Mouse (Mus musculus) gonadal fat pad, adult 2 months (tissue): ENCODE data around the gene Mybpc2. TPM values are rescaled to one million over a fixed set of nuclear protein-coding genes. Genes with fewer than 3 reads are reported as not detected.
A peak's percentile ranks its signal among the peaks of the same experiment; 100 is the strongest.

Experiments
- DNase-seq: peaks from one replicate; pipeline ENCODE4 v3.0.0-alpha.2; 2012; ENCODE audit warnings: low read depth
- polyA plus RNA-seq: library from polyadenylated mRNA; depleted of rRNA; stranded (reverse); fragments of >200 nt; gene quantifications from 2 replicates; pipeline ENCODE4 v1.2.3, GENCODE M21; 2012

The Mybpc2 gene
- polyA plus RNA-seq, 1 experiment: 1.4 TPM

DNA sequence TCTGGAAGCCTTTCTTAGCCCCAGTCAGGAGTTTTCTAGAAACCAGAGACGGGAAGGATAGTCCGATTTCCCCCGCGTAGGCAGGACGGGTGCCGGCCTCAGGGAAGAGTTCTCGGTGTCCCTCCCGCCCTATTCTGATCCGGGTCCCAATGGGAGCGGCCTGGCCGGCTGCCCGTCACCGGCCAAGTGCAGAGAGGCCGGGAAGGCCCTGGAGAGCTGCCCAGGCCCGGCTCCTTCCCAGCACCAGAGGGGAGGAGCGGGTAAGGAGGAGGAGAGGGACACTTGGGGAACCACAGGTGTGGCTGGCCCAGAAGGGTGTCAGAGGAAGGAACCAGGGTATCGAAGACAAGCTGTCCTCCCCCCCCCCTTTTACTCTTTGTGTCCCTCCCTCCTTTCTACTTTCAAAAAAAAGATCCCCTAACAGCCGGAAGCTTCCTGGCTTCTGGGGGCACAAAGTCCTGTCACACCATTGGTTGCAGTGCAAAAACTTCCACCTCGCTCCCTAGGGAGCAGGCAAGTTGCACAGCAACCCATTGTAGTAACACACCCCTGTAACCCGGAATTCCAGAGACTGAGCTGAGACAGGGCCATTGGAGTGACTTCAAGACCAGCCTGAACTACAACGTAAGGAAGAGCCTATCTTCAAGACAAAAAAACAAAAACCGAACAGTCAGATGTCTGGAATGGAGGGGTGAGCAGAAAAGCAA is 823 bp upstream of the Mybpc2 start:
- DNase-seq: no peak

DNA sequence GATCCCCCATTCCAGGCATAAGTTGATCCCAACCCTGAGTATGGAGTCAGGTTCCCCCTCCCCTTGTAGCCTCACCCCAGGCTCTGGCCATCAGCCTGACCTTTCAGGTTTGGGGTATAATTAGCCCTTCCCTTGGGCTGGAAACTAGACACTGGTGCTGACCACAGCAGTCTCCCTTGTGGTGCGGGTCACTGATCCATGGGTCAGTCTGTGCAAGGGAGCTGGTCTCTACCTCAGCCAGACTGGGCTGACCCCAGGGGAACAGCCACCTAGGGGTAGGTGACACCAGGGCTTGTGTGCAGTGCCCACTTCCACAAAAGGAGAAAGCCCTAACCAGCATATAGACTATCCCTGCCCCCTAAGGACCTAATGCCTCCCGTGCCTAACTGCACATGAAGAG is 1.4 kb downstream of the Mybpc2 start:
- DNase-seq: no peak

DNA sequence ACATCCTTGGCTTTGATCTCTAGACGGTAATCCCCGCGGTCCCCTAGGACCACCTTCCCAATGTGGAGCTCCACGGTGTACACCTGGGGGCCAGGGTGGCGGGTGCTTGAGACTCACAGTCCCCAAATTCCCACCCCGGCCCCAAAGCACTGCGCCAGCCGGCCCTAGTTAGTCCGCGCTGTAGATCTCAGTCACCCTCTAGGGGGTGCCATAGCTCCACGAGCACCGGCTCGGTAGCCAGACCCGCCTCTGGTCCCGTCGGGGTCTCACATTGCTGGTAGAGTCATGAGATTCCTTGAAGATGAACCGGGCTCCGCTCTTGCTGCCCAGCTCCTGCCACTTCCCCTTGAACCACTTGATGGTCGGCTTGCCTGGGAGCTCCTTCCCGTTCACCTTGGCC is 2.7 kb downstream of the Mybpc2 start:
- DNase-seq: no peak

DNA sequence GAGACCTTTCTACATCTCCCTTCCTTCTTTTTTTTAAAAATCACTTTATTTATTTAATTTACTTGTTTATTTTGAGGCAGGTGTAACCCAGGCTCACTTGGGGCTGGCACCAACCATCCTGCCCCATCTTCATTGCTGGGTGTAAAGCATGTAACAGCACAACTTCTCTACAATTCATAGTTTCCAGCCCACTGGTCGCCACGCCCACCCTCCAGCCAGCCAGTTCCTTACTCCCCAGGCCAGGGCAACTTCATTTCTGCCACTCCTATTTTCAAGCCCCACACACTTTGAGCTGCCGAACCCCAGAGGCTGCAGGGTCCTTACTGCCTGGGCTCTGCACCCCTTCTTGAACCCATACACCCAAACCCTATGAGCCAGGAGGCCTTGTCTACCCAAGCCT is 3.5 kb downstream of the Mybpc2 start:
- DNase-seq: no peak

DNA sequence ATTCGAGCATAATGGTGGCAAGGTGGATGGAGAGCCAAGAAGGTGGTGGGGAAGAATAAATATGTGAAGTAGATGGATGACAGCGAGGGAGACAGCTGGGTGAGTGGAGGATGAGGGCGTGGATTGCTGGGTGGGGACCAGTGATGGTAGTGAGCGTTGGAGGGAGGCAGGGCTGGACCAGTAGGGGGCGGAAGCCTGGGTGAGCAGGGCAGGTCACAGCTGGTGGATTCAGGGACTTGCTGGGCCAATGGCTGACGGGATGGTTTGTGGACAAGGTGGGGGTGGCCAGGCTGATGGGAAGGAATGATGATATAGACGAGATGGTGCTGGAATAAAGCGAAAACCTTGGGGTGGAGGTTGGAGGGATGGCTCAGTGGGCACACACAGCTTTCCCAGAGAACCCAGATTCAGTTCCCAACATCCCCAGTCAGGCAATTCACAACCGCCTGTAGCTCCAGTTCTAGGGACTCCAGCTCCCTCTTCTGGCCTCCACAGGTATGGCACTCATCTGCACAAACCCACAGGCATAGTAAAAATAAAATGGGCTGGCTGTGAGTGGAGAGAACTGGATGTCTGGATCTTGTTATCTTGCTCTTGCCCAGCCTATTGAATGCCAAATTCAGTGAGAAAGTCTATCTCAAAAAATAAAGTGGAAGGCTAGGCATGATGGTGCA is 5.1 kb downstream of the Mybpc2 start:
- no peak for DNase-seq

DNA sequence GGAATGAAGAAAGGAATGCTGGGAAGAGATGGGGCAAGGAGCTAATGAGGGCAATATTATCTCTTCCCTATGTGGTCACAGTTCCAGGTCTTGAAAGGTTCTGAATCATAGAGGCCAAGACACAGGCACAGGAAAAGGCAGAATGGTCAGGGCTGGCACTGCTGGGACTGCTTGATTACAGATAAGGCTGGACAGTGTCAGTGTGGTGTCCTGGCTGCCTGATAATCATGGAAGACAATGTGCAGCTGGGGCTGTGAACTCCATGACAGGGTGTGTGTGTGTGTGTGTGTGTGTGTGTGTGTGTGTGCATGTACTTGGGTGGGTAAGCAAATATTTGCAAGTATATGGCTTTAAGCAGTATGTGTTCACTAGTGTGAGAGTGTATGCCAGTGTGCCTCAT is 17.0 kb downstream of the Mybpc2 start:
- no peak for DNase-seq

DNA sequence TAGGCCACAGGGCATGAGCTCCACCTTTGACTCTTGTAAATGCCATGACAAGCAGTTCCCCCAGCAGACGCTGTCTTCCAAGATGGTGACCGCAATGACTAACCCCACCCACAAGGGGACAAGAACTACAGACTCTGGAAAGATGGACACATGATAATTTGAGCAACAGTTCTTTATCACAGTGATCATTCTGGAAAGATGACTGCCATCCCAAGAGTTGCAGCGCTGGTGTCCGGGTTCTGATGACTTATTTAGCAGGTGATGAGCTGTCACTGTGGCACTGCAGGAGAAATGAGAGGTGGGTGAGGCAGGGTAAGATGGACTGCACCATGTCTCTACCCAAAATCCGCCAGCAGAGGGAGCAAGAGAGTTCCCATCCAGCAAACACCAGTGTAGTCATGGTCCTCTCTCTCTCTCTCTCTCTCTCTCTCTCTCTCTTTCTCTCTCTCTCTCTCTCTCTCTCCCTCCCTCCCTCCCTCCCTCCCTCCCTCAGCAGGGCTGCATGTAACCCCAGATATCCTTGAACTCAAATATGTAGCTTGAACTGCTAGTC is 22.8 kb downstream of the Mybpc2 start:
- DNase-seq: no peak

DNA sequence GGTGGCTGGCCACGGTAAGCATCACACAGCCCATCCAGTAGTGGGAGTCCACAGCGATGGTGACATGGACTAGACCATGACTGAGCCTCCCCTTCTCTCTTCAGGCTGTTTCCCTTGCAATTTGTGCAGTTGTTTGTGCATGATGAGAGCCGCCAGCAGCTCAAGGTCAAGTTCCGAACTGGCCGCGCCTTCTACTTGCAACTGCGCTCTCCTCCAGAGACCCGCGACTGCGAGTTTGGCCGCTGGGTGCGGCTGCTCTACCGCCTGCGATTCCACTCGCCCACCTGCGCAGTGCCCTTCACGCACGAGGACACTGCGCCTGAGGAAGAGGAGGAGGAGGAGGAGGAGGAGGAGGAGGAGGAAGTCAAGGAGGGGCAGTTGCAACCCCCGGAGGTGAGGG is 24.4 kb downstream of the Mybpc2 start:
- no peak for DNase-seq

DNA sequence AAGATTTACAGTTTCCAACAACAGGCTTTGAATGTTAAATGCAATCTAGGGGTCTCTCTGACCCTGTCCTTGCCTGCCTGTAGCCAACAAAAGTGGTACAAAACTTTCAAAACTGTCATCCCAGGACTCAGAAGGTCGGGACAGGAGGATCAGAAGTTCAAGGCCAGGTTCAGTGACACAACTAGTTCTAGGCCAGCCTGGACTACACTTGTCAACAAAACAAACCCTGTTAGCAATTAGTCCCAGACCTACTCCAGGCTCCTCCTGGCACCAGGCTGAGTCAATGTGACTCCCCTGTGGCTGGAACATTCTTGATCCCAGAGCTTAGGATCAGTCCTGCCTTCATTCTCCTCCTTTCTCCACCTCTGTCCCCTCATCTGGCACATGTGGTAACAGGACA is 25.5 kb downstream of the Mybpc2 start:
- DNase-seq: no peak

DNA sequence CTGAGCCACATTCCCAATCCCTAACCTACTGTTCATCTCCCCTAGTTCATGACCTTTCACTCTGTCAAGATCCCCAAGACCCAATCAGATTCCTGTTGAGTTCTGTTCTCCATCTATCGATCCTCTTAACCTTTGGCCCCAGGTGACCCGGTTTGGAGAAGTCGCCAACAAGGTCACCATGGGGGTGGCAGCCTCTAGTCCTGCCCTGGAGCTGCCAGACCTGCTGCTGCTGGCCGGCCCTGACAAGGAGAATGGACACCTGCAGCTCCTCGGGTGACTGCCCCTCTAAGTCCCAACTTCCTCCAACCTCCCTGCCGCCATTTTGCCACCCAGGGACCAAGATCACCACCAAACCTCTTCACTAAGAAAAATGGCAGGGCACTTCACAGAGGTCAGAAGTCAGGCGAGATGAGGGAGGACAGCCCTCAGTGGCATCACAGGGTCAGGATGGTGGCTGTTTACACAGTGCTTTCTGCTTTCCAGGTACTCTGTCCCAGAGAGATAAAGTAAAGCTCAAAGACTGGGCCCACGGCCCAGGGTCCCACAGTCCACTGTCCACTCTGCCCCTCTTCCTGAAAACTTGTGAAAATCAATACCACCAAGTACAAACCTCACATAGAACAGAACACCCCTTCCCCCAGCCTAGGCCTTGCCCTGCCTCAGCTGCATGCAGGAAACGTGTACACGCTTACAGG is 26.9 kb downstream of the Mybpc2 start:
- no peak for DNase-seq

DNA sequence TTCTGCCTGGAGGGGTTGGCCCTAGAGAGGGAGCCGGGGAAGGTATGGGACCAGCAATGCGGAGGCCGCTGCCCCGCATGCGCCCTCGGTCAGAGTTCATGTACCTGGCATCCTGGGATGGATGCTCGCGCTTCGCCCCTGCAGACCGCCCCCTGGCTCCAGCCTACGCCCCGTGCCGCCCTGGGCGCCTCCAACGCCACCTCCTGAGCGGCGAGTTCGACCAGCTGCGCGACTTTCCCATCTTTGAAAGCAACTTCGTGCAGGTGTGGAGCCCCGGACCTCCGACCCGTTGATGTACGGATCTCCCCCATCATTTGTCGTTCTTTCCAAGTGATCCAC is 27.7 kb downstream of the Mybpc2 start:
- DNase-seq: no peak

DNA sequence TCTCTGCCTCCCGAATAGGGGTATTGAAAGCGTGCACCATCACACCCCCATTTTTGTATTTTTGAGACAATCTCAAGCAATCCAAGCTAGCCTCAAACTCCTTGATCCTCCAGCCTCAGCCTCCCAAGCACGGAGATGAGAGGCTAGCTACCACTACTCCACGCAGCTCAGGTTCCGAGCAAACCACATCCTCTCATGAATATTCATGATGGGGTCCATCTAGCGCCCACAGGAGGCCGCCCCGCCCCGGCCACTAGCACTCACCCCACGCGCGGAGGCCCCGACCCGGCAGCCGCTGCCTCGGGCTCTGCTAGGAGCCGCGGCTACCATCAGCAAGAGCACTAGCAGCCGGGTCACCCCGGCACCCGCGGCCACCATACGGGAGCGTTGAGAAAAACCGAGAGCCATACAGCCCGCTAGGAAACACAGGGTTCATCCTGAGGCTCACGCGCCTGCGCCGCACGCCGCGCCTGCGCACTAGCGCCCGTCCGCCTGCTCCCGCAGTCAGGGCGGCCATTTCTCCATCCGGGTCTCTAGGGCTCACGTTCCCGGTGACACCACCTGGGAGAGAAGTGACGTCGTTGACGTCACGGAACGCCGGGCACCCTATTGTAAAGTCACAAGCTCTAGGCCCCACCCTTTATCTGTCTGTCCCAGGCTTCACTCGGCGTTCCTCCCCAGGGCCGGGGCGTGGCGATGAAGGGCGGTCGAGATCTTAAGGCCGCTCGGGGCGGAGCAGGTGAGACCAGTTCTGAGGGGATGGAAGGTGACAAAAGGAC is 28.3 kb downstream of the Mybpc2 start, which contains the start of the genes Emc10 and Fam71e1:
Gene Emc10, minus strand, starts transcription at position 538 of the 779 bp plus-strand sequence.
Gene Fam71e1, plus strand, starts transcription at position 590 of the 779 bp plus-strand sequence.
- DNase-seq: peak; percentile 86

DNA sequence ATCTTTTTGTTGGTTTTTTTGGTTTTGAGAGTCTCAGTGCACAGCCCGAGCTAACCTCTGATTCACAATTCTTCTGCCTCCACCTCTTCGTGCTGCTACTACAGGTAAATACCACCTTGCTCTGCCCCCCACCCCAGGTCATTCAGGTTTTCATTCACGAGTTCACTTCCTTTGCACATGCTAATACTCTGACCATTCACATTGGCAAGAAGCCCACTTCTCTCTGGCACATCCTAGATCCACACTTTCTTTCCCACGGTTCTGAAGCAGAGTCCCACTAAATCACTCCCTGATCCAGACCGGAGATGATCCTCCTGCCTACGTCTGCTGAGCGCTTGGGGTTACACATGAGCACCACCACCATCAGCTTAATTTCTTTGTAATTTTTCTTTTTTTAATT is 29.4 kb downstream of the Mybpc2 start:
- no peak for DNase-seq

DNA sequence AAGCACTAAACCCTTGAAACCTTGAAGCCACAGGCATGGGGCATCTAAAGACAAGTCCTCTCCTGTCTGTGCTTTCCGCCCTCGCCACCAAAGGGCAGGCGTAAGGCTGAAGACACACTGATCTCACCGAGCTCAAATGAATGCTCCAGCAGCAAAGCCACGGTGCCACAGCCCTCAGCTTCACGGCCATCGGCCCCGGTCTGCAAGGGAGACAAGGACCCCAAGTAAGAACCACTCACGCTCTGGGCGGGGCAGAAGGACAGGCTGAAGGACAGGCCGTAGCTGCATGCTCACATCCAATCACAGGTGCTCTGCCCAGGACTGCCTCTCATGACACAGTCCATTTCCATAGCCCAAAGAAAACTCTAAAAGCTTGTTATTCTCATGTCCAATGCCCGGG is 29.8 kb downstream of the Mybpc2 start:
- no peak for DNase-seq

DNA sequence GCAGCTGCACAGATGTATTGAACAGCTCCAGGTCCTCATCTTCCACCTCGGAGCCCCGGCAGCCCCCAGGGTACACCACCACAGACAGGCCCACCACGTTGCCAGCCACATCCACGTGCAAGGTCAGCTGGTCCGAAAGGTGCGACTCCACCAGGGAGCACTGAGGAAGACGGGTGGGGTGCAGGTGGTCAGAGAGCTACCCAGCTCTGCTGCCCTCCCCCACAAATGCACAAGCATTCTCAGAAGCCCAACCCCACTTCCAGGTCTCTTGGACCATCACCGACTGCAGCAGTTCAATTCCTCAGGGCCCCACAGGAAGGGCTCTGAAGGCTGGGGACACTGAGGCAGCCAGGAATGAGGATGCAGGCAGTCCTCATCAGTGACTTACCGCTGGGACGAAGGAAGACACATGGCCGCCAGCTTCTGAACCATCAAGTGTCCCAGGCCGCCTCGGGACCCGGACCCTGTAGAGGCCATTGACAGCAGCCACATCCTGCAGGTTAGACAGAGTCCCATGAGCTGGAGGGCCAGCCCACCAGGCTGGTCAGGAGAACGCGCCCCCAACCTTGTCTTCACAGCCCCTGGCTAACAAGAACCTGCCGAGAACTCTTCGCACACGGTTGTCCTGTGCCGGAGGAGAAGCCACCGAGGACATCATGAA is 32.2 kb downstream of the Mybpc2 start:
- DNase-seq: no peak

DNA sequence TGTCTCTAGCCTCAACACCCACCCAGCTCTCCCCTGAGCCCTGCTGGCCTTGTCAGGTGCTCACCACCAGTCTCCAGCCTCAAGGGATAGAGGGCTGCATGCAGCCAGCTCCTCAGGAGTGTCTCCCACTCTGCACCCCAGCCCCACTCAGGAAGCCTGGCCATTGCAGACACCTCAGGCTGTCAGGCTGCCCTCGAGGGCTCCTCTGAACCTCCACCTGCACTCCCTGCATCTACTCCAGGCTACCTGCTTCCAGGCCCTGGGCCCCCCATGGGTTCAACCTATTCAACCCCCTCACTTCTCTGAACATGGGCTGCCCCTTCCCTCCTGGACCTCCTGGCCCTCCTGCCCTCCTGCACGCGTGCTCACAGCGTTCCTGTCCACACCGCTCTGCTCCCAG is 33.1 kb downstream of the Mybpc2 start:
- DNase-seq: no peak

DNA sequence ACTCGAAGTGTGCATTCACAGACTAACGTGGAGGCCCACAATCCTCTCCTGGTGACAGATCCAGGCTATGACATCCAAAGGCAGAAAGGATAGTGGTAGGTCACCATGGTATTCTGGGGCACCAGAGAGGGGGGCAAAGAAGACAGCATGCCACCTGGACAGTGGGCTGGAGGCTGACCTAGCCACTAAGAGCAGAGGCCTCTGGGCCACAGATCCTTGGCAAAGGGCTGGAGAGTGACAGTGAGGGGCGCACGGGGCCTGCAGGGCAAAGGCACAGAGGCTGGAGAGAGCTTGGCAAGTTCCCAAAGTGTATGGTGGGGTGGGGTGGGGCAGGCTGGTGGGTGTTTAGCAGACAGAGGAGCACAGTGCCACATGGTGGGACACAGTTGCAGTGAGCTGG is 34.2 kb downstream of the Mybpc2 start:
- DNase-seq: no peak

DNA sequence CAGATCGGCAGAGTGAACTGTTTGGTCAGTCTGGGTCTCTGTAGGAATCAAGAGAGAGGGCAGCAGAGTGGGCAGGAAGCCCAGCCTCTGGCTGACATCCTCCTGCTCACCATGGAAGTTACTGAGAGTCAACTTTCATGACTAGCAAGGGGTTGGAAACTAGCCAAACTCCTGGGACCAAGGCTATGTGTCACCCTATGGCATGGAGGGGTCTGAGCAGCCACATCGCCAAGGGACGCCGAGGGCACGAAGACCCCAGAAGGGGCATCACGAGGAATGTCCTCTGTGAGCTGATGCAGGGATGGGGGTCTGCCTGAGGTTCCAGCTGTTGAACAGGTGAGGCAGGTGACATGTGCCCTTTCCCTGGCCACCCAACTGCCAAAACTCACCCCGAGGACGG is 35.9 kb downstream of the Mybpc2 start:
- no peak for DNase-seq

DNA sequence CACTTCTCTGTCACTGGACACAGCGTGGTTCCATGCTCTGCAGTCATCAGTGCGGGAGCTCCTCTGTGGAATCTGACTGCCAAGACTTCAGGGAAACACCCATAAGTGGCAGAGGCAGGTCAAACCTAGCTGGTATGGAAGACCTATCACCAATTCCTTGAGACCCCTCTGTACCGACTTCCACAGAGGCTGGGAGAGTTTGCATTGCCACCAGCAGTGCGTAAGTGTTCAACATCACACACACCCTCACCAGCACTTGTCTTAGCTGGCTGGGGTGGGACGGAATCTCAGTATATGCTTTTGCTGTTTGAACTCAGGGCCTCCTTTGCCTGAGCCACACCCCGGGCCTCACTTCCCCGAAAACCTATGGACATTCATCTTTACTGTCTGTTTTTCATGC is 36.5 kb downstream of the Mybpc2 start:
- DNase-seq: no peak

DNA sequence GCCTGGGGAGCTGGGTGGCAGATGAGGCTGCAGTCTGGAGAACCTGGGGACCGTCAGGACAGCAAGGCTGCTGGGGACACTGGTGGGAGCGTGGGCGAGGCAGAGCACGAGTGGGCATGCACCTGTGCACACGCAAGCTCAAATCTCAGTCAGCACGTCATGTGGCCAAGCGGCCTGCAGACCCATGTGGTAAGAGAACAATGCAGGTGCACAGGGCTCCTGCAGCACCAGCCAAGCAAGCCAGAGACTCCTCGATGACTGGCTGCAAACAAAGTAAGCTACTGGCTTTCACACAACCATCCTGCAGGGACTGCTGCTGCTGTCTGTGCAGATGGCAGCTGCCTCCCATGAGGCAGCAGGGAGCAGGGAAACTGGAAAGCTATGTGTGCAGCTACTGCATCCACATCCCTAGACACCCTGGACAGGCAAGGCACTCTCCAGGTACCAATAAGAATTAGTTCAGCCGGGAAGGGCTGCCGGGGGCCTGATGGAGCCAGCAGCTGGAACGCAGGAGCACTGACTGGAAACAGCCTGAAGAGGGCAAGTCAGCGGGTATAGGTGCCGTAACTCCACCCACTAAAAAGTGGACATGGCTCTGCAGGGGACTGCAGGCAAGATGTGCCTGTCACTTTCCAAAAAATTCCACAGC is 37.4 kb downstream of the Mybpc2 start:
- no peak for DNase-seq
